Mouse (Mus musculus): ENCODE data around the gene Irs2. TPM values are rescaled to one million over a fixed set of nuclear protein-coding genes. Genes with fewer than 3 reads are reported as not detected.

Gene Irs2
- polyA plus RNA-seq, 1 experiment from 2014 or later: 6.2 TPM

DNA sequence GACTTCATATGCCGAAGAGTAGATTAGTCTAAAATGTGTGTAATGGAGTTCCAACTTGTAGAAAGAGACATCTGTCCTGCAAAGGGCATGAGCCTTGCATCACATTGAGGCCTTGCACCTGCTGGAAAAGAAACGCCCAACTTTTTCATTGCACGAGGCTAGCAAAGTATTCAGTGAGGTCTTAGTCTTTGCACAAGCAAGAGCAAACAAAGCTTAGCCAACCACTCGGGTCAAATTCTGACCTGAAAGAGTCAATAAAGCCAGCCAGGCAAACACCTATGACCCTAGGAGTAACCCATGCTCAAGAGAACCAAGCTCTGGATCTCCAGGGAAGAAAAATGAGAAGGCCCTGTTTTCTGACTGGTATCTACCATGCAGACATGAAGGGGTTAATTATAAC, 34.1 kb downstream of the Irs2 start:
- peak overlapping the region; percentile 75 for H3K27ac ChIP-seq
- no peaks in the 10 kb centered on the region for H3K9me3 ChIP-seq
- H3K27me3 ChIP-seq (ENCODE audit: insufficient read depth, poor library complexity, severe bottlenecking): no peaks in the 10 kb centered on the region
- WGBS: 83% methylated on average over 4 of the region's 4 CpGs
- H3K4me1 ChIP-seq: peaks cover 67% of the 10 kb centered on the region
- no peaks in the 10 kb centered on the region for H3K36me3 ChIP-seq
- DNase-seq (ENCODE audit: low spot score): no peak
- H3K4me3 ChIP-seq: no peak overlapping the region

DNA sequence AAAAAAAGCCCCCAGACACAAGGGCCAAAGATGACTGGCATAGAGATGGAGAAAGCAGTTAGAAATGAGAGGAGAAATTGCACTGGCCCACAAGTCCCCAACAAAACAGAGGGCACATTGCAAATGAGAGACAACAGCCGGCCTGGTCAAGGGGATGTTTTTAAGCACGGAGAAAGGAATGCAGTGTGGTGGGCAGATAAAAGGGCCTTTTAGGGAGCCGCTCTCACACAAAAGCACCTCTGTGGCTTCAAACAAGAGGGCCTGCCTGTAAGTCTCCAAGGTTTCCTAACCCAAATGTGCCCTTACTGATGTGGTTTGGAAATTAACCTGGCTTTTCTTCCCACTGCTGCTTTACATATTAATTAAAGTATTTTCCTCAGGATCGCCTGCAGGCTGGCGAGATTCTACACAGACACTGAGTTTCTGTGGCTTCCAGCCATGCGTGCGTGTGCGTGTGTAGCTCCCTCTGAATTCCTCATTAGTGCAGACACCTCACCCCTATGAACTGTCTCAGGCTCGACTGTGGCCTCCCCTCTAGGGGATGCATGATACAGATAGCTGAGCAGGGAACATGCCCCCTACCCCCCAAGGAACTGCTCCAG, 35.3 kb downstream of the Irs2 start:
- no peak for DNase-seq (ENCODE audit: low spot score)
- no peak overlapping the region for H3K4me3 ChIP-seq
- no peaks in the 10 kb centered on the region for H3K9me3 ChIP-seq
- 21% methylated on average over 9 of the region's 9 CpGs for WGBS
- H3K27me3 ChIP-seq (ENCODE audit: insufficient read depth, poor library complexity, severe bottlenecking): no peaks in the 10 kb centered on the region
- H3K4me1 ChIP-seq: peaks cover 66% of the 10 kb centered on the region
- H3K27ac ChIP-seq: peak overlapping the region; percentile 83
- no peaks in the 10 kb centered on the region for H3K36me3 ChIP-seq

DNA sequence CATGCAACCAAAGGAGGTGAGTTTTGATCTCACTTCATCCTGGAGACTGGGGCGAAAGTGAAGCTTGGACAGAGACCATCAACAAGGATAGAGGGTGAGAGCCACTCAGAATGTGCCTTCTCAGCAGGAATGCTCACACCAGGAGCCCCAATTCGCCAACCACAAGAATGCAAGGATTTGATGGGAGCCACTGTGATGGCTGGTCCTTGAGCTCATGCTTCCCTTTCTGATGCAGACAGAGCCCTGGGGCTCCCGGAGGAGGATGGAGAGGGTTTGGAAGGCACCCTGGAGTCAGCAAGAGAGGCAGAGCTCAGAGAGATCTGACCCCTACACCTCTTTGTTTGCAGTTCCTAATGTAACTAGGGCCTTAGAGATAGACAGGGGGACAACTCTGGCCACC, 36.3 kb downstream of the Irs2 start:
- Histone ChIP-seq H3K4me3 (no peak overlapping the region), H3K27ac (peak overlapping the region; percentile 83), H3K27me3 (ENCODE audit: insufficient read depth, poor library complexity, severe bottlenecking) (no peaks in the 10 kb centered on the region), H3K9me3 (no peaks in the 10 kb centered on the region), H3K36me3 (no peaks in the 10 kb centered on the region), H3K4me1 (peaks cover 62% of the 10 kb centered on the region)
- DNase-seq (ENCODE audit: low spot score): no peak
- WGBS: 48% methylated on average over 3 of the region's 3 CpGs

DNA sequence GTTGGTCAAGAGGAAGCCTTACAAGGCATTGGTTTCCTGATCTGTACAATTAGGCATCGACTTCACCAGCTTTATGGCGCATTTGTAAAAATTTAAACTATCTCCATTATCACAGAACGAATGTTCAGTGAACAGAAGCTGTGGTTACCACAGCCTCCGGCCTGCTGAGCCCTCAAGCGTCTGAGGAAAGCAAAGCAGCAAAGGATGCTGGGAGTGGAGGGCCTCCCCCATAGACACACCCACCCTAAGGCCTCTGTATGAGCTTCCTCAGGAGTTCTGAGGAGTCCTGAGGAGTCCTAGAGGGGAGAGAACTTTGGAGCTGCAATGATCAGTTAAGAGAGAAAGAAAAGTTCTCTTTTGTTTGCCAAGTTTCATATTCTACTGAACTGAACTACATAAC, 36.7 kb downstream of the Irs2 start:
- Histone ChIP-seq H3K27me3 (ENCODE audit: insufficient read depth, poor library complexity, severe bottlenecking) (no peaks in the 10 kb centered on the region), H3K27ac (0 out of 2 replicates have a peak overlapping the region, but pooled peaks have one; percentile 49), H3K9me3 (no peaks in the 10 kb centered on the region), H3K36me3 (no peaks in the 10 kb centered on the region), H3K4me1 (peaks cover 62% of the 10 kb centered on the region), H3K4me3 (no peak overlapping the region)
- DNase-seq (ENCODE audit: low spot score): no peak
- WGBS: 84% methylated on average over 5 of the region's 5 CpGs

DNA sequence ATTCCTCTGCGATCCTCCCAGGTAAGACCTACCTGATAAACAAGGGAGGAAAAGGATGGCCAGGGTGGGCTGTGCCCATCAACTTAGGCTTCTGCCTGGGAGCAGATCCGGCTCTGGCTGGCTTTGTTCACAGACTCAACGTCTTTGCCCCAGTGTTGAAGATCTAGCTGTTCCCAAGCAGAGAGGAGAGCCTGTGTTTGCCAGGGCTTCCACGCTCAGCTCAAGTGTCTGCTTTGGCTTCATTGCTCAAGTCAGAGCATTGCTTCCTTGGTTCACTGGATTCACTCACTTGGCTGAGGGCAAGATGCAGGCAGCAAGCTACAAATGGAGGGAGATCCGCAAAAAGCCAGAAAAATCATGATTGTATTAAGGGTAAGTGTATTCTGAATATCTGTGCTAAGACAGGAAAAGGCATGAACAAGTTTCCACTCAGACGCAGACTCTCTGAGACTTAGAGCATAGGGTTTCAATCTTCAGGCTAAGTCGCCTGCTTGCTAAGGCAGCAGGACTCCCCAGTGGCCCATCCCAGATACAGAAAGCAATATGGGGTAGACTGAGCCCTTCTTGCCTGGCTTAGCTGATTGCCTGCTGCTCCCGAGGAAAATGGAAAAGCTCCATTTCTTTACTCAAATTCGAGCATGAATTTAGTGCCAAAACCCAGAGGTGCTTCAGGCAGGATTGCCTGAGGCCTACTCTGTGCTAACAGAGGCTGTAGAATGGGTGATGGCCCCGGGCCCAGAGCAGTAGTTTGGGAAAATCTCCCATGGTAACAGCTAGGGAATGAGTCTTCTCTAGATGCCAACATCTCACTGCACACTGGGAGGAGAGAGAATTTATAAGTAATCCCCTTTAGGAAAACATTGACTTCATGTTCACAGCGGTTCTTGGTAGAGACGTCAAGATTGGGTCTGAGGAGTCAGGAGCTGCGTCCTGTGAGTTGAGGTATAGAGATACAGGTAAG, 37.5 kb downstream of the Irs2 start:
- 84% methylated on average over 13 of the region's 13 CpGs for WGBS
- no peaks in the 10 kb centered on the region for H3K9me3 ChIP-seq
- no peak for DNase-seq (ENCODE audit: low spot score)
- H3K4me1 ChIP-seq: peaks cover 65% of the 10 kb centered on the region
- H3K4me3 ChIP-seq: no peak overlapping the region
- no peaks in the 10 kb centered on the region for H3K36me3 ChIP-seq
- H3K27me3 ChIP-seq (ENCODE audit: insufficient read depth, poor library complexity, severe bottlenecking): no peaks in the 10 kb centered on the region
- H3K27ac ChIP-seq: peak overlapping the region; percentile 49

DNA sequence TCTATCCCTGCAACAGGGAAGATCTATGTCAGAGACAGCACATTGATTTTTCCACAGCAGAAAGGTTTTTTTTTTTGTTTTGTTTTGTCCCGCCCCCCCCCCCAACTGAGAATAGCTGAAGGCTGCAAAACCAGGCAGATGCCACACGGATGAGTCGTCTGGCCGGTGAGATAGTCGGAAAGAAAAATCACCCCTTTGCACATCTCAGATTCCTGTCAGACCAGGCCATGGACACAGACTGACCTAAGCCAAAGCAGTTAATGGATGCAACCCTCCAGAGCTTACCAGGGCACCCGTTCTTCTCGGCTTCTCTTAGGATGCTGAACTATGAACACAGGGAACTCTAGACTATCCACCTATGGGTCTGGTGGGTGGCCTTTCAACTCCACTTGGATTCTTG, 39.6 kb downstream of the Irs2 start:
- Histone ChIP-seq H3K9me3 (no peaks in the 10 kb centered on the region), H3K4me1 (peaks cover 64% of the 10 kb centered on the region), H3K4me3 (no peak overlapping the region), H3K27ac (0 out of 2 replicates have a peak overlapping the region, but pooled peaks have one; percentile 6), H3K36me3 (no peaks in the 10 kb centered on the region), H3K27me3 (ENCODE audit: insufficient read depth, poor library complexity, severe bottlenecking) (no peaks in the 10 kb centered on the region)
- DNase-seq (ENCODE audit: low spot score): no peak
- WGBS: 36% methylated on average over 7 of the region's 7 CpGs

DNA sequence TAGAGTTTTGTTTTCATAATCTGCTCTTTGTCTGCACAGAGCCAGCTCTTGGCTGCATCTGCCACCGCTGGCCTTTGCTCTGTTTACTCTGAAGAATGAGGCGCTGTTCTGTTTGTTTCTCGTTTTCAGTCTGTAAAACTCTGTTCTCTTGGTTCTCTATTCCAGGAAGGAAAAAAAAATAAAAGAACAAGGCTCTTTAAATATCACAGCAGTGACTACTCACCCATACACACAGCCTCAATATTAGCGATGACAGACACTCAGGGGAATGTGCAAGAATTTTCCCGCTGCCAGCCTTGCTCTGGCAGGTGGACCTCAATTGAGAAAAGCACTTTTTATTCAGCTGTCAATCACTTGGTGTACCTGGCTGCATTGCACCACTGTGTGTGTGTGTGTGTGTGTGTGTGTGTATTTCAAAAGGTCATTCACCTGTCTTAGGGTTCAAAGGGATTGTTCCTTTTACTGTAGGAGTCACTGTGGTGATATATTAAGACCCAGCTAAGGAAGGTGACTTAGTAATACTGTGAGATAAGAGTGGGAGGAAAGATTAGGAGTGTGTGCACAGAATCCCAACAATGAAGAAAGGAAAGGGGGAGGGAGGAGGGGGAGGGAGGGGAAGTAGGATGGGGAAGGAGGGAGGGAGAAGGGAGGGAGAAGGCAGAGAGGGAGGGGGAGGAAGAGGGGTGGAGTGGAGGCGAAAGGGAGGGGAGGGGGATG, 42.7 kb downstream of the Irs2 start:
- Histone ChIP-seq H3K27ac (peak overlapping the region; percentile 69), H3K9me3 (no peaks in the 10 kb centered on the region), H3K27me3 (ENCODE audit: insufficient read depth, poor library complexity, severe bottlenecking) (no peaks in the 10 kb centered on the region), H3K4me1 (peaks cover 72% of the 10 kb centered on the region), H3K4me3 (no peak overlapping the region), H3K36me3 (no peaks in the 10 kb centered on the region)
- WGBS: 24% methylated on average over 6 of the region's 6 CpGs
- no peak for DNase-seq (ENCODE audit: low spot score)

DNA sequence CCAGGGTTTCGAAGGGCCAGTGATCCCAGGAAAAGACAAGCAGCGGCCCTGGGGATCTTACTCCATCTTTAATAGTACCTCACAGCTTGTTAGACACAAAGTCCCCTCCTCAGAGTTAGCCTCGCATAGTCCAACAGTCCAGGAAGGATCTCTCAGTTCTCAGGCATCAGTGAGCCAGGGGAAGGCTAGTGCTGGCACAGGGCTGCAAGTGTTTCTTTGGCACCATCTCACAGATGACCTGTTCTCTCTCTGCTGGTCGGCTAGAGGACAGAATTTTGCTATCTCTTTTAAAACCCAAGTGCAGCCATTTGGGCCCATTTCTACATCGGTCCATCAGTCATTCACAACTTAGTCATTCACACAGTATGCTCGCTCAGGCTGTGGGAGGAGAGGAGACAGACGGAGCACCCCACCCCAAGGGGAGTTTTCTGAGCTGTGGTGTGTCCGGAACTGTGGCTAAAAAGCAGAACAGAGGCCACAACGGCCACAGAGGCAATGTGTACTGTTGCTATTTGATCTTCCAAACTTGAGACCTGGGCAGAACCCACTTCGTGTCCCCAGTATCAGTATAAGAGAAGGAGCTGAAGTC, 43.7 kb downstream of the Irs2 start:
- H3K4me1 ChIP-seq: peaks cover 81% of the 10 kb centered on the region
- peak overlapping the region; percentile 69 for H3K27ac ChIP-seq
- no peaks in the 10 kb centered on the region for H3K27me3 ChIP-seq (ENCODE audit: insufficient read depth, poor library complexity, severe bottlenecking)
- no peaks in the 10 kb centered on the region for H3K9me3 ChIP-seq
- WGBS: 63% methylated on average over 10 of the region's 10 CpGs
- no peaks in the 10 kb centered on the region for H3K36me3 ChIP-seq
- no peak for DNase-seq (ENCODE audit: low spot score)
- no peak overlapping the region for H3K4me3 ChIP-seq

DNA sequence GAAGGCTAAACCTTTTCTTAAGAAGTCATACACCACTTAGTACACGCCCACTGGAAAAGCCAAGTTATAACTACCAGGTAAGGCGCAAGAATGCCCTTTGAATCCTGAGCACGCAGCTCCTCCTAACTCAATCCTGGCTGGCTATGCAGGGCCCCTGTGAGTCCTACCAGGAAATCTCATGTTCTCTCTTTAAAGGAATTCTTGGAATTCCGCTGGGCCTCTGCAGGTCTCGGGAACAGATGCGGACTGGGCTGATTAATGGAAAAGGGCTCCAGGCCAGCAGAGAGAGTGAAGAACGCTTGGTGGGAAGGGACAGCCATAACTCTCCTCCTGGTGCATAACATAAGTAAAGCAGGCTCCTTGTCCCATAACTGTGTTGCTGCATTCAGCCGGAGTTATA, 46.3 kb downstream of the Irs2 start:
- Histone ChIP-seq H3K27ac (peak overlapping the region; percentile 91), H3K4me3 (peak overlapping the region; percentile 16), H3K4me1 (peaks cover 90% of the 10 kb centered on the region), H3K9me3 (no peaks in the 10 kb centered on the region), H3K27me3 (ENCODE audit: insufficient read depth, poor library complexity, severe bottlenecking) (peaks cover 6% of the 10 kb centered on the region; the same call in 1 of the 2 replicates), H3K36me3 (no peaks in the 10 kb centered on the region)
- peak; percentile 84 for DNase-seq (ENCODE audit: low spot score)
- 6% methylated on average over 8 of the region's 8 CpGs for WGBS

DNA sequence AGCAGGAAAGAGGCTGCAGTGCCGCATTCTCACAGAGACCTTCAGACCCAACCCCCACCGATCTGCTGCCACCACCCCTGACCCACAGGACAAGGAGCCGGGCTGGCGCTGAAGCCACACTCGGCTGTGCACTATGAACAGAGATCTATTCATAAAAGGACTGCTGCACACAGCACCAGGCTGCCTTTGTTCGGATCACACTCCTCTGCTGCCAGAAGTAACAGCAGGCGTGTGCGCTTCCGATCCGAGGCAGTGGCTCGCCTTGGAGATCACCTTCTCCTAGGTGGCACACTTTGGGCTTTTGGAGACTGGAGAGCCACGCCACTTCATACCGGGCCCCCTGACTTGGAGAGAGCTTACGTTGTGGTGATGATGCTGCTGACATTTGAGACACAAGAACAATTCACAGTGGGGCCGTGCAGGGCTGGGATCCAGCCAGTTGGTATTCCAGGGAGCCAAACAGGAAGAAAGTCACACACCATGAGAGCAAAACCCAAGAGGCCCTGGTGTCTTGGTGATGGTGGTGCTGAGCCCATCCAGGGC, 47.9 kb downstream of the Irs2 start:
- H3K27ac ChIP-seq: peak overlapping the region; percentile 91
- no peak for DNase-seq (ENCODE audit: low spot score)
- 20% methylated on average over 15 of the region's 15 CpGs for WGBS
- H3K4me3 ChIP-seq: peak overlapping the region; percentile 27
- no peaks in the 10 kb centered on the region for H3K36me3 ChIP-seq
- peaks cover 80% of the 10 kb centered on the region for H3K4me1 ChIP-seq
- H3K27me3 ChIP-seq (ENCODE audit: insufficient read depth, poor library complexity, severe bottlenecking): peaks cover 6% of the 10 kb centered on the region; the same call in 1 of the 2 replicates
- H3K9me3 ChIP-seq: no peaks in the 10 kb centered on the region

DNA sequence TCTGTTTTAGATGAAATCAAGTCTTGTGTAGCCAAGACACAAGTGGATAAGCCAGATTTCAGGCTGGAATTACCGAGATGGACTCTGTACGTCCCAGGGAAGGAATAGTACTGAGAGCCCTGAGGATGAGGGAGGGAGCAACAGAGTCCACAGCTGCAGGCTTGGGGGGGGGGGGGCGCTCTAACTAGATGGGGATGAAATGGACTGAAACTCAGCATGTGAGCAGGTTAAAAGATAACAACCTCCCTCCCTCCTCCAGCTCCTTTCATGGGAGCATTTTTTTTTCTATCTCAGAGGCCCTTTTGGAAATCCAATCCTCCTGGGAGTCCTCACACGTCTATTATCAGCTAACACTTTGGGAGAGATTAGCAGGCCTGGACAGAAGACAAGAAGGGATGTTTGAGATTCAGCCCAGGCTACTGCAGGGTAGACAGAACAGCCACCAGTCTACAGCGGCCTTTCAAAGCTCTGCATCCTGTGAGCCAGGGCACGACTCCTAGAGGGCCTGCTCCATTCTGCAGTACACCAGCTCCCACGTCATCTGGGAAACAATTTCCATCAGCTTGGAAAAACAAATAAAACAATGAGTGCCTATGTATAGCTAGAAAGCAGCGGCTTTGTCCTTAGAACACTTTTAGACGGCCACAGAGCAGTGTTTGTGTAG, 50.8 kb downstream of the Irs2 start:
- WGBS: 7% methylated on average over 9 of the region's 9 CpGs
- H3K36me3 ChIP-seq: no peaks in the 10 kb centered on the region
- H3K4me1 ChIP-seq: peaks cover 73% of the 10 kb centered on the region
- peaks cover 6% of the 10 kb centered on the region; the same call in 1 of the 2 replicates for H3K27me3 ChIP-seq (ENCODE audit: insufficient read depth, poor library complexity, severe bottlenecking)
- no peaks in the 10 kb centered on the region for H3K9me3 ChIP-seq
- no peak overlapping the region; the same call in 1 of the 2 replicates for H3K4me3 ChIP-seq
- DNase-seq (ENCODE audit: low spot score): peak; percentile 87
- peak overlapping the region; percentile 76 for H3K27ac ChIP-seq

Data from heart, embryonic 10.5 days (tissue).